Mouse (Mus musculus): Measurements from ENCODE around the gene Ccdc186. TPM values are rescaled to one million over a fixed set of nuclear protein-coding genes. Genes with fewer than 3 reads are reported as not detected.
A peak's percentile ranks its signal among the peaks of the same experiment; 100 is the strongest.

Gene Ccdc186
- polyA plus RNA-seq, 1 experiment, result 2.0 TPM

- no peak overlapping the region for H3K4me3 ChIP-seq (ENCODE audit: extremely low read depth, insufficient read depth, insufficient read length)
- no peak overlapping the region for H3K27ac ChIP-seq (ENCODE audit: insufficient read depth, low read length)
- WGBS, result 23% methylated on average over 16 of the region's 16 CpGs
- TF ChIP-seq CTCF (IDR thresholded peaks at IDR 0.05; ENCODE audit: extremely low read depth, insufficient read depth, insufficient read length, insufficient replicate concordance), result peak; percentile 66; the same call in 1 of the 2 replicates
- no peak for TF ChIP-seq POLR2A (IDR thresholded peaks at IDR 0.05; ENCODE audit: low read depth, low read length)
- peaks cover 23% of the 10 kb centered on the region for H3K4me1 ChIP-seq (ENCODE audit: control insufficient read depth, insufficient read depth, insufficient read length)
- no peaks in the 10 kb centered on the region for H3K36me3 ChIP-seq (ENCODE audit: control insufficient read depth, insufficient read depth, low read length)
- DNase-seq (ENCODE audit: low read depth in 1 of 2, low spot score in 2 of 2), result peak in 1 of 2 experiments; percentile 40
- H3K27me3 ChIP-seq (ENCODE audit: control insufficient read depth, insufficient read depth, low read length), result 0 out of 2 replicates have a peak, but pooled peaks cover 4% of the 10 kb centered on the region
Measured at GRCm38 (mm10) chr19:56776719-56777382, 45.1 kb downstream of the Ccdc186 start.

- Histone ChIP-seq H3K4me1 (ENCODE audit: control insufficient read depth, insufficient read depth, insufficient read length) (peaks cover 31% of the 10 kb centered on the region), H3K4me3 (ENCODE audit: extremely low read depth, insufficient read depth, insufficient read length) (0 out of 2 replicates have a peak overlapping the region, but pooled peaks have one; percentile 8), H3K27ac (ENCODE audit: insufficient read depth, low read length) (no peak overlapping the region), H3K27me3 (ENCODE audit: control insufficient read depth, insufficient read depth, low read length) (0 out of 2 replicates have a peak, but pooled peaks cover 4% of the 10 kb centered on the region), H3K36me3 (ENCODE audit: control insufficient read depth, insufficient read depth, low read length) (no peaks in the 10 kb centered on the region)
- 17% methylated on average over 18 of the region's 18 CpGs for WGBS
- no peak for DNase-seq (ENCODE audit: low read depth in 1 of 2, low spot score in 2 of 2)
- TF ChIP-seq CTCF (IDR thresholded peaks at IDR 0.05; ENCODE audit: extremely low read depth, insufficient read depth, insufficient read length, insufficient replicate concordance) (no peak), POLR2A (IDR thresholded peaks at IDR 0.05; ENCODE audit: low read depth, low read length) (no peak)
Measured at GRCm38 (mm10) chr19:56775893-56776718, 45.9 kb downstream of the Ccdc186 start.

GRCm38 (mm10) chr19:56774971-56775892 is 46.8 kb downstream of the Ccdc186 start:
- Histone ChIP-seq H3K27me3 (ENCODE audit: control insufficient read depth, insufficient read depth, low read length) (0 out of 2 replicates have a peak, but pooled peaks cover 4% of the 10 kb centered on the region), H3K4me3 (ENCODE audit: extremely low read depth, insufficient read depth, insufficient read length) (no peak overlapping the region), H3K27ac (ENCODE audit: insufficient read depth, low read length) (no peak overlapping the region), H3K4me1 (ENCODE audit: control insufficient read depth, insufficient read depth, insufficient read length) (peaks cover 39% of the 10 kb centered on the region), H3K36me3 (ENCODE audit: control insufficient read depth, insufficient read depth, low read length) (no peaks in the 10 kb centered on the region)
- no peak for DNase-seq (ENCODE audit: low read depth in 1 of 2, low spot score in 2 of 2)
- 54% methylated on average over 24 of the region's 24 CpGs for WGBS
- no peak for TF ChIP-seq POLR2A (IDR thresholded peaks at IDR 0.05; ENCODE audit: low read depth, low read length)
- no peak for TF ChIP-seq CTCF (IDR thresholded peaks at IDR 0.05; ENCODE audit: extremely low read depth, insufficient read depth, insufficient read length, insufficient replicate concordance)

- TF ChIP-seq POLR2A (IDR thresholded peaks at IDR 0.05; ENCODE audit: low read depth, low read length) (no peak), CTCF (IDR thresholded peaks at IDR 0.05; ENCODE audit: extremely low read depth, insufficient read depth, insufficient read length, insufficient replicate concordance) (no peak)
- H3K36me3 ChIP-seq (ENCODE audit: control insufficient read depth, insufficient read depth, low read length), result no peaks in the 10 kb centered on the region
- 47% methylated on average over 9 of the region's 9 CpGs for WGBS
- H3K4me3 ChIP-seq (ENCODE audit: extremely low read depth, insufficient read depth, insufficient read length), result no peak overlapping the region
- H3K4me1 ChIP-seq (ENCODE audit: control insufficient read depth, insufficient read depth, insufficient read length), result peaks cover 39% of the 10 kb centered on the region
- peak; percentile 28 to 52 for DNase-seq (ENCODE audit: low read depth in 1 of 2, low spot score in 2 of 2)
- 0 out of 2 replicates have a peak, but pooled peaks cover 4% of the 10 kb centered on the region for H3K27me3 ChIP-seq (ENCODE audit: control insufficient read depth, insufficient read depth, low read length)
- H3K27ac ChIP-seq (ENCODE audit: insufficient read depth, low read length), result 0 out of 2 replicates have a peak overlapping the region, but pooled peaks have one; percentile 2
Measured at GRCm38 (mm10) chr19:56774408-56774962, 47.5 kb downstream of the Ccdc186 start.

GRCm38 (mm10) chr19:56773393-56773971 is 48.5 kb downstream of the Ccdc186 start:
- Histone ChIP-seq H3K36me3 (ENCODE audit: control insufficient read depth, insufficient read depth, low read length) (no peaks in the 10 kb centered on the region), H3K4me3 (ENCODE audit: extremely low read depth, insufficient read depth, insufficient read length) (no peak overlapping the region), H3K27me3 (ENCODE audit: control insufficient read depth, insufficient read depth, low read length) (0 out of 2 replicates have a peak, but pooled peaks cover 4% of the 10 kb centered on the region), H3K27ac (ENCODE audit: insufficient read depth, low read length) (no peak overlapping the region), H3K4me1 (ENCODE audit: control insufficient read depth, insufficient read depth, insufficient read length) (peaks cover 39% of the 10 kb centered on the region)
- no peak for DNase-seq (ENCODE audit: low read depth in 1 of 2, low spot score in 2 of 2)
- TF ChIP-seq POLR2A (IDR thresholded peaks at IDR 0.05; ENCODE audit: low read depth, low read length) (no peak), CTCF (IDR thresholded peaks at IDR 0.05; ENCODE audit: extremely low read depth, insufficient read depth, insufficient read length, insufficient replicate concordance) (no peak)
- WGBS, result 27% methylated on average over 10 of the region's 10 CpGs

All from spleen, adult 2 months (tissue).